Mouse (Mus musculus) hindbrain, embryonic 14.5 days (tissue): ENCODE data around the gene Trpd52l3. TPM values are rescaled to one million over a fixed set of nuclear protein-coding genes. Genes with fewer than 3 reads are reported as not detected.
"Not testable (repeated sequence)": the region's sequence is repeated elsewhere in the genome, so short reads cannot be mapped to it uniquely, and the experiment has no call there.

Source experiments
- ATAC-seq: fragments of 200-750 bp; cut with Nextera tagmentation; 2 replicates; pipeline ENCODE4 v1.8.0; 2017; ENCODE audit warnings: moderate number of reproducible peaks, mild to moderate bottlenecking, moderate TSS enrichment, moderate library complexity; ENCODE audit not compliant: low FRiP score
- DNase-seq: peaks from one replicate; pipeline ENCODE4 v3.0.0-alpha.2; 2015; ENCODE audit warnings: low spot score
- H3K27ac ChIP-seq: fragments of 300-500 bp; sonication (generic); 2 replicates; pipeline ENCODE4 v1.5.1; 2014; ENCODE audit warnings: mild to moderate bottlenecking, moderate library complexity
- H3K27me3 ChIP-seq: fragments of 300-500 bp; sonication (generic); 2 replicates; pipeline ENCODE4 v1.6.1; 2014; ENCODE audit warnings: mild to moderate bottlenecking, low read length, mixed read lengths; ENCODE audit not compliant: control insufficient read depth, insufficient read depth
- H3K36me3 ChIP-seq: fragments of 300-500 bp; sonication (generic); replicated peaks from 2 replicates; pipeline ENCODE4 v1.6.1; 2014; ENCODE audit not compliant: control insufficient read depth, insufficient read depth
- H3K4me1 ChIP-seq: fragments of 300-500 bp; sonication (generic); replicated peaks from 2 replicates; pipeline ENCODE4 v1.6.1; 2014; ENCODE audit warnings: antibody characterized with exemption, low read length, mixed read lengths; ENCODE audit not compliant: control insufficient read depth, insufficient read depth
- H3K4me2 ChIP-seq: fragments of 300-500 bp; sonication (generic); replicated peaks from 2 replicates; pipeline ENCODE4 v1.6.1; 2014; ENCODE audit warnings: mild to moderate bottlenecking, moderate library complexity
- H3K4me3 ChIP-seq: fragments of 300-500 bp; sonication (generic); replicated peaks from 2 replicates; pipeline ENCODE4 v1.5.1; 2014; ENCODE audit warnings: mild to moderate bottlenecking, low read length
- H3K9ac ChIP-seq: fragments of 300-500 bp; sonication (generic); 2 replicates; pipeline ENCODE4 v1.6.1; 2014
- H3K9me3 ChIP-seq: fragments of 300-500 bp; sonication (generic); 2 replicates; pipeline ENCODE4 v1.6.1; 2016; ENCODE audit warnings: low read length; ENCODE audit not compliant: control insufficient read depth
- WGBS: fragments of 180-500 bp; shearing (Covaris S2); extraction: QIAGEN DNeasy Blood & Tissue Kit; methylation state at CpG from one replicate; pipeline ENCODE4 v1.1.7; 2014; 5-methylcytosine and 5-hydroxymethylcytosine counted together
- polyA plus RNA-seq: library from polyadenylated mRNA; unstranded; fragments of >200 nt; fragmentation: Nextera tagmentation; extraction: Ambion mirVana; gene quantifications from 2 replicates; pipeline ENCODE4 v1.2.1, GENCODE M21; 2014

Gene Trpd52l3
- polyA plus RNA-seq, 1 experiment from 2014 or later = not detected

- Histone ChIP-seq H3K4me3 (no peak overlapping the region), H3K9ac (no peak overlapping the region), H3K36me3 (no peaks in the 10 kb centered on the region), H3K4me1 (no peaks in the 10 kb centered on the region), H3K27ac (no peak overlapping the region), H3K27me3 (no peaks in the 10 kb centered on the region), H3K9me3 (no peaks in the 10 kb centered on the region), H3K4me2 (no peak overlapping the region)
- WGBS = 73% methylated on average over 6 of the region's 6 CpGs
- ATAC-seq (no peak), DNase-seq (no peak)
Observed at GRCm38 (mm10) chr19:30016156-30016555, 12.6 kb downstream of the Trpd52l3 start.

- H3K27me3 ChIP-seq, ATAC-seq: not testable (repeated sequence)
- WGBS = 94% methylated on average over 10 of the region's 10 CpGs
Observed at GRCm38 (mm10) chr19:30023419-30023818, 19.8 kb downstream of the Trpd52l3 start.

GRCm38 (mm10) chr19:30029002-30029710, 25.6 kb downstream of the Trpd52l3 start:
- peaks cover 32% of the 10 kb centered on the region for H3K4me1 ChIP-seq
- DNase-seq (peak; percentile 37), ATAC-seq (no peak)
- peak overlapping the region; percentile 79 for H3K4me2 ChIP-seq
- H3K27ac ChIP-seq = peak overlapping the region; percentile 95
- peak overlapping the region; percentile 96 for H3K9ac ChIP-seq
- WGBS = 15% methylated on average over 11 of the region's 11 CpGs
- no peaks in the 10 kb centered on the region for H3K9me3 ChIP-seq
- H3K27me3 ChIP-seq = no peaks in the 10 kb centered on the region
- H3K36me3 ChIP-seq = no peaks in the 10 kb centered on the region
- peak overlapping the region; percentile 89 for H3K4me3 ChIP-seq

More at GRCm38 (mm10) chr19:30023419-30023818, 19.8 kb downstream of the Trpd52l3 start:
- H3K36me3 ChIP-seq, H3K4me2 ChIP-seq, H3K27ac ChIP-seq, DNase-seq, H3K4me1 ChIP-seq, H3K9ac ChIP-seq, H3K4me3 ChIP-seq, H3K9me3 ChIP-seq: not testable (repeated sequence)

GRCm38 (mm10) chr19:30029894-30030635, 26.5 kb downstream of the Trpd52l3 start, which contains the start of gene Uhrf2:
Gene Uhrf2 (plus strand): TSS chr19:30030513.
- Histone ChIP-seq H3K9me3 (no peaks in the 10 kb centered on the region), H3K4me1 (peaks cover 37% of the 10 kb centered on the region), H3K9ac (peak within 1 kb of the TSS; percentile 96), H3K27ac (peak within 1 kb of the TSS; percentile 95), H3K36me3 (no peaks in the 10 kb centered on the region), H3K4me2 (peak within 1 kb of the TSS; percentile 79), H3K27me3 (no peaks in the 10 kb centered on the region), H3K4me3 (peak within 1 kb of the TSS; percentile 89)
- ATAC-seq = peak; percentile 97
- peak; percentile 96 for DNase-seq
- WGBS = 1% methylated on average over 72 of the region's 74 CpGs

- Histone ChIP-seq H3K4me3 (peak overlapping the region; percentile 89), H3K36me3 (no peaks in the 10 kb centered on the region), H3K27me3 (no peaks in the 10 kb centered on the region), H3K9ac (peak overlapping the region; percentile 96), H3K9me3 (no peaks in the 10 kb centered on the region), H3K4me1 (peaks cover 37% of the 10 kb centered on the region), H3K4me2 (peak overlapping the region; percentile 74), H3K27ac (peak overlapping the region; percentile 95)
- WGBS = under 1% methylated on average over 91 of the region's 92 CpGs
- ATAC-seq = peak; percentile 17
- peak; percentile 44 for DNase-seq
Observed at GRCm38 (mm10) chr19:30030636-30031467, 27.3 kb downstream of the Trpd52l3 start.

- ATAC-seq (no peak), DNase-seq (no peak)
- Histone ChIP-seq H3K9ac (peak overlapping the region; percentile 96), H3K27me3 (no peaks in the 10 kb centered on the region), H3K4me1 (peaks cover 37% of the 10 kb centered on the region), H3K36me3 (no peaks in the 10 kb centered on the region), H3K9me3 (no peaks in the 10 kb centered on the region), H3K27ac (0 out of 2 replicates have a peak overlapping the region, but pooled peaks have one; percentile 95), H3K4me2 (peak overlapping the region; percentile 74), H3K4me3 (peak overlapping the region; percentile 89)
- 3% methylated on average over 7 of the region's 7 CpGs for whole genome bisulfite sequencing
Observed at GRCm38 (mm10) chr19:30031468-30031931, 27.9 kb downstream of the Trpd52l3 start.

- no peaks in the 10 kb centered on the region for H3K9me3 ChIP-seq
- peak overlapping the region; percentile 89 for H3K4me3 ChIP-seq
- WGBS = 46% methylated on average over 3 of the region's 3 CpGs
- no peaks in the 10 kb centered on the region for H3K27me3 ChIP-seq
- peak overlapping the region; percentile 96 for H3K9ac ChIP-seq
- H3K36me3 ChIP-seq = no peaks in the 10 kb centered on the region
- DNase-seq = no peak
- H3K4me2 ChIP-seq = peak overlapping the region; percentile 74
- H3K27ac ChIP-seq = no peak overlapping the region
- no peak for ATAC-seq
- H3K4me1 ChIP-seq = peaks cover 37% of the 10 kb centered on the region
Observed at GRCm38 (mm10) chr19:30032206-30032605, 28.6 kb downstream of the Trpd52l3 start.

- no peak overlapping the region for H3K4me3 ChIP-seq
- no peaks in the 10 kb centered on the region for H3K36me3 ChIP-seq
- ATAC-seq (no peak), DNase-seq (no peak)
- H3K4me1 ChIP-seq = peaks cover 29% of the 10 kb centered on the region
- WGBS = 63% methylated on average over 3 of the region's 3 CpGs
- no peaks in the 10 kb centered on the region for H3K9me3 ChIP-seq
- no peak overlapping the region for H3K4me2 ChIP-seq
- H3K27ac ChIP-seq = no peak overlapping the region
- H3K27me3 ChIP-seq = no peaks in the 10 kb centered on the region
- H3K9ac ChIP-seq = no peak overlapping the region
Observed at GRCm38 (mm10) chr19:30035361-30035760, 31.8 kb downstream of the Trpd52l3 start.
